Mouse (Mus musculus) ES-Bruce4 (cell line): Measurements from ENCODE around the gene Wdr3. TPM values are rescaled to one million over a fixed set of nuclear protein-coding genes. Genes with fewer than 3 reads are reported as not detected.

ENCODE experiments used
- H3K27ac ChIP-seq: 2 replicates; pipeline ENCODE4 v1.5.1; 2012; ENCODE audit warnings: low read length, inconsistent platforms; ENCODE audit not compliant: insufficient read depth
- H3K27me3 ChIP-seq: 2 replicates; pipeline ENCODE4 v1.6.1; 2012; ENCODE audit warnings: mild to moderate bottlenecking, low read length, inconsistent platforms; ENCODE audit not compliant: control insufficient read depth, poor library complexity, insufficient read depth, severe bottlenecking
- H3K36me3 ChIP-seq: 2 replicates; pipeline ENCODE4 v1.6.1; 2012; ENCODE audit warnings: inconsistent platforms, mild to moderate bottlenecking, low read length, moderate library complexity; ENCODE audit not compliant: control insufficient read depth, poor library complexity, insufficient read depth, severe bottlenecking
- H3K4me1 ChIP-seq: one replicate; pipeline ENCODE4 v1.8.1; 2011; ENCODE audit warnings: low read length; ENCODE audit not compliant: control insufficient read depth, insufficient read depth
- H3K4me3 ChIP-seq: 2 replicates; pipeline ENCODE4 v1.5.1; 2011; ENCODE audit warnings: low read depth, mild to moderate bottlenecking, low read length
- H3K9ac ChIP-seq: 2 replicates; pipeline ENCODE4 v1.6.1; 2012; ENCODE audit warnings: low read depth, mild to moderate bottlenecking, inconsistent platforms; ENCODE audit not compliant: poor library complexity, severe bottlenecking
- H3K9me3 ChIP-seq: replicated peaks from 2 replicates; pipeline ENCODE4 v1.6.1; 2012; ENCODE audit warnings: mild to moderate bottlenecking, low read length, inconsistent platforms; ENCODE audit not compliant: control insufficient read depth, poor library complexity, insufficient read depth, severe bottlenecking
- CTCF ChIP-seq: IDR thresholded peaks from one replicate; pipeline ENCODE4 v1.8.1; 2011; ENCODE audit warnings: low read depth, low read length
- EP300 ChIP-seq: IDR thresholded peaks from 2 replicates; pipeline ENCODE4 v1.6.1; 2011; ENCODE audit warnings: low read depth, low read length; ENCODE audit not compliant: insufficient read depth
- POLR2A ChIP-seq: IDR thresholded peaks from one replicate; pipeline ENCODE4 v1.8.1; 2011; ENCODE audit warnings: low read length; ENCODE audit not compliant: insufficient read depth
- polyA plus RNA-seq: library from polyadenylated mRNA; stranded (reverse); fragments of >200 nt; gene quantifications from 2 replicates; pipeline ENCODE4 v1.2.4, GENCODE M21; 2011; ENCODE audit warnings: low read depth; ENCODE audit not compliant: missing spikeins, insufficient read depth, insufficient read length

The Wdr3 gene
- polyA plus RNA-seq, 1 experiment: 85.7 TPM

GRCm38 (mm10) chr3:100122445-100122844 is 39.8 kb downstream of the Wdr3 start:
- Histone ChIP-seq H3K4me1 (no peaks in the 10 kb centered on the region), H3K4me3 (no peak overlapping the region), H3K9me3 (no peaks in the 10 kb centered on the region), H3K27me3 (no peaks in the 10 kb centered on the region), H3K27ac (no peak overlapping the region), H3K36me3 (no peaks in the 10 kb centered on the region), H3K9ac (no peak overlapping the region)
- TF ChIP-seq POLR2A: no peak
- TF ChIP-seq CTCF: no peak
- no peak for TF ChIP-seq EP300

- TF ChIP-seq EP300: no peak
- TF ChIP-seq CTCF: no peak
- TF ChIP-seq POLR2A: no peak
- Histone ChIP-seq H3K9ac (no peak overlapping the region), H3K4me1 (no peaks in the 10 kb centered on the region)
Measured at GRCm38 (mm10) chr3:100121961-100122360, 40.2 kb downstream of the Wdr3 start.

DNA sequence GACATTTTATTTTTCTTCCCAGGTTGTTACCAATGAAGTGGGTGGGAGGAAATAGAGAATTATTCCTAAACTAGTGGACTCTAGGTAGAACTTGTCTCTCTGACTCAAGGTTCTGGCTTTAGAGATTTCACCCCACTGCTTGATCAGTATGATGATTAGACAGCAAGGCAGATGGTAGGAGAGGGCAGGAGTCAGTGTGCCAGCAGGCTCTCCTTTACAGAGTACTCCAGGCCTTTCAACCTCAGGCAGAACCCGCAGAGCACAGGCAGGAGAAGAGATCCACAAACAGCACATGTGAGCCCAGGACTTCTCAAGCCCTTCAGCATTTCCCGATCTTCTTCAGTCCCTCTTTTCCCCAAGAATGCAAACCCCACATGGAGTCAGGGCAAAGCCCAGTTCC is 43.5 kb downstream of the Wdr3 start:
- TF ChIP-seq CTCF (no peak), POLR2A (no peak), EP300 (no peak)

More at GRCm38 (mm10) chr3:100121961-100122360, 40.2 kb downstream of the Wdr3 start:
- H3K36me3 ChIP-seq: no peaks in the 10 kb centered on the region
- H3K4me3 ChIP-seq: no peak overlapping the region
- no peaks in the 10 kb centered on the region for H3K9me3 ChIP-seq
- no peak overlapping the region for H3K27ac ChIP-seq
- no peaks in the 10 kb centered on the region for H3K27me3 ChIP-seq

DNA sequence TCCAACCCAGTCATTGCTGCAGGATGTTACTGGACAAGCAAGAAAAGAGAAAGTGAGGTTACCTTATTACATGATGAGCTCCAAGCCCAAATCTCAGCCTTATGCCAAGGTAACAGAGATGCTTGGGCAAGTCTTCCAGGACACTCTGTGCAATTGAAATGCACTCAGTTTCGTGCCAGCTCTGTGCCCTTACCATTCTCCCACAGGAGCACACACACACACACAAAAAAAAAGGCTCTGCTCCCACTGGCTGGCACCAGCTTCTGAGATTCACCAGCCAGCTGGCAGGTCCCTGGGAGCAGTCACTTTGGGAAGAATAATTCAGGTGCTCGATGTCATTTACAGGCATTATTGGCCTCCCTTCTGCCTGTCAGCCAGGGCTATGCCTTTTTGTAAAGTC is 55.5 kb downstream of the Wdr3 start:
- H3K4me1 ChIP-seq: no peaks in the 10 kb centered on the region
- H3K36me3 ChIP-seq: no peaks in the 10 kb centered on the region
- TF ChIP-seq EP300 (no peak), POLR2A (no peak), CTCF (no peak)
- no peak overlapping the region for H3K4me3 ChIP-seq
- H3K9ac ChIP-seq: no peak overlapping the region
- H3K27ac ChIP-seq: no peak overlapping the region
- no peaks in the 10 kb centered on the region for H3K27me3 ChIP-seq
- peaks cover 7% of the 10 kb centered on the region; the same call in 1 of the 2 replicates for H3K9me3 ChIP-seq

More for the DNA sequence above, 43.5 kb downstream of the Wdr3 start:
- Histone ChIP-seq H3K4me1 (no peaks in the 10 kb centered on the region), H3K27me3 (no peaks in the 10 kb centered on the region), H3K36me3 (no peaks in the 10 kb centered on the region), H3K4me3 (no peak overlapping the region), H3K27ac (no peak overlapping the region), H3K9me3 (no peaks in the 10 kb centered on the region), H3K9ac (no peak overlapping the region)

DNA sequence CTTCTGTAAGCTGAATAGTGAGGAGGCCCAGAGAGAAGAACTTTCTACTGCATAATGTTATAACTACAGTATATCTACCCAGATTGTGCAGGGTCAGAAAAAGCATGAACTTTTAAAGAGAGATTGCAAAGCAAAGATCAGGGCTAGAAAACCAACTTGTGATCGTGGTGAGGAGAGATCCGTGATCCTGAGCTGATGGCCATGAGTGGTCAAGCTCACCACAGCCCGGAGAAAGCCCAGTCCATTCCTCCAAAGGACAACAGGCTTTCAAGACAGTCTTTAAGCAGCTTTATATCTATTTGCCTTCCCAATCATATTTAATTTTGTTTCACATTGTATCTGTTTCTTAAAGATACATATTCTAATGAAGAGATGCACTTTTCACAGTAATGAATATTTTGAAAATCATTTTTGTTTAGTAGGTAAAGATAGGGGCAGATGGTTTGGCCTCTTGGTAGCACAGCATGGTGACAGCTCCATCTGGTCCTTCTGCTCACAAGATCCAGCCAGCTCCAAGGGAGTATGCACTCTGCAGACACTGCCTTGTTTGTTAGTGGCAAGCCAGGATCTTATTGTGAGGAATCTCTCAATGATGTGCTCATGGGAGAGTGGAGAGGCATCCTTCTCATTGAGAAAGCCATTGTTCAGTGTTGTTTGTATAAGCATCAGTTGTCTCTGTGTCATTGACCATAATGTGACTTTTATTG is 59.7 kb downstream of the Wdr3 start:
- no peak overlapping the region for H3K4me3 ChIP-seq
- peaks cover 6% of the 10 kb centered on the region; the same call in 1 of the 2 replicates for H3K9me3 ChIP-seq
- H3K36me3 ChIP-seq: no peaks in the 10 kb centered on the region
- no peak overlapping the region for H3K9ac ChIP-seq
- no peak for TF ChIP-seq POLR2A
- no peak for TF ChIP-seq EP300
- TF ChIP-seq CTCF: no peak
- H3K27ac ChIP-seq: no peak overlapping the region
- no peaks in the 10 kb centered on the region for H3K27me3 ChIP-seq
- H3K4me1 ChIP-seq: no peaks in the 10 kb centered on the region

Other genes with a start within 250 kb of the Wdr3 start
- 13.5 and 14.6 TPM in 2 replicates for gene Gdap2, start within 50 bp of the Wdr3 start, polyA plus RNA-seq